Mouse (Mus musculus) forebrain, postnatal 0 days (tissue): ENCODE results near the gene Bmp4. TPM values are rescaled to one million over a fixed set of nuclear protein-coding genes. Genes with fewer than 3 reads are reported as not detected.
A peak's percentile ranks its signal among the peaks of the same experiment; 100 is the strongest.

Source experiments
- ATAC-seq: fragments of 200-750 bp; cut with Nextera tagmentation; 2 replicates; pipeline ENCODE4 v1.8.0; 2017; ENCODE audit warnings: mild to moderate bottlenecking, moderate library complexity
- DNase-seq: peaks from one replicate; pipeline ENCODE4 v3.0.0-alpha.2; 2015
- H3K27ac ChIP-seq: fragments of 300-500 bp; sonication (generic); 2 replicates; pipeline ENCODE4 v1.5.1; 2014; ENCODE audit warnings: low read depth, mild to moderate bottlenecking, antibody characterized with exemption, low read length, moderate library complexity, mixed read lengths
- H3K27me3 ChIP-seq: fragments of 300-500 bp; sonication (generic); 2 replicates; pipeline ENCODE4 v1.6.1; 2014; ENCODE audit warnings: mild to moderate bottlenecking, low read length, mixed read lengths; ENCODE audit not compliant: insufficient read depth
- H3K36me3 ChIP-seq: fragments of 300-500 bp; sonication (generic); 2 replicates; pipeline ENCODE4 v1.6.1; 2014; ENCODE audit warnings: mild to moderate bottlenecking, moderate library complexity; ENCODE audit not compliant: insufficient read depth
- H3K4me1 ChIP-seq: fragments of 300-500 bp; sonication (generic); 2 replicates; pipeline ENCODE4 v1.6.1; 2014; ENCODE audit warnings: antibody characterized with exemption; ENCODE audit not compliant: insufficient read depth
- H3K4me2 ChIP-seq: fragments of 300-500 bp; sonication (generic); 2 replicates; pipeline ENCODE4 v1.6.1; 2014; ENCODE audit warnings: low read depth, mild to moderate bottlenecking, moderate library complexity
- H3K4me3 ChIP-seq: fragments of 300-500 bp; sonication (generic); 2 replicates; pipeline ENCODE4 v1.5.1; 2014; ENCODE audit warnings: low read depth, low read length, mixed read lengths
- H3K9ac ChIP-seq: fragments of 300-500 bp; sonication (generic); 2 replicates; pipeline ENCODE4 v1.6.1; 2014; ENCODE audit warnings: mild to moderate bottlenecking
- H3K9me3 ChIP-seq: fragments of 300-500 bp; sonication (generic); 2 replicates; pipeline ENCODE4 v1.6.1; 2016; ENCODE audit warnings: low read length
- CTCF ChIP-seq: sonication (generic); IDR thresholded peaks from 2 replicates; pipeline ENCODE4 v1.5.1; 2016; ENCODE audit warnings: antibody characterized with exemption, control low read depth, low read depth
- WGBS: fragments of 180-500 bp; shearing (Covaris S2); extraction: QIAGEN DNeasy Blood & Tissue Kit; methylation state at CpG from one replicate; pipeline ENCODE4 v1.1.7; 2014; 5-methylcytosine and 5-hydroxymethylcytosine counted together
- polyA plus RNA-seq: library from polyadenylated mRNA; unstranded; fragments of >200 nt; fragmentation: Nextera tagmentation; extraction: Ambion mirVana; gene quantifications from 2 replicates; pipeline ENCODE4 v1.2.1, GENCODE M21; 2015
- total RNA-seq: library from RNA; depleted of rRNA; stranded (reverse); fragments of >200 nt; gene quantifications from 2 replicates; pipeline ENCODE4 v1.2.3, GENCODE M21; 2014

Bmp4 gene
- total and polyA plus RNA-seq, 2 experiments from 2014 or later = 4.2 to 5.5 TPM

- no peak for DNase-seq
- H3K4me2 ChIP-seq = peak overlapping the region; percentile 88
- no peak for ATAC-seq
- peak overlapping the region; percentile 53 for H3K4me3 ChIP-seq
- H3K27ac ChIP-seq = no peak overlapping the region
- TF ChIP-seq CTCF = no peak
- H3K27me3 ChIP-seq = peaks cover 83% of the 10 kb centered on the region
- WGBS = 3% methylated on average over 39 of the region's 39 CpGs
- H3K36me3 ChIP-seq = no peaks in the 10 kb centered on the region
- no peak overlapping the region for H3K9ac ChIP-seq
- H3K4me1 ChIP-seq = peaks cover 4% of the 10 kb centered on the region; the same call in 1 of the 2 replicates
- H3K9me3 ChIP-seq = no peaks in the 10 kb centered on the region
These were observed 4.6 kb downstream of the Bmp4 start for GRCm38 (mm10) chr14:46385701-46386477.

DNA sequence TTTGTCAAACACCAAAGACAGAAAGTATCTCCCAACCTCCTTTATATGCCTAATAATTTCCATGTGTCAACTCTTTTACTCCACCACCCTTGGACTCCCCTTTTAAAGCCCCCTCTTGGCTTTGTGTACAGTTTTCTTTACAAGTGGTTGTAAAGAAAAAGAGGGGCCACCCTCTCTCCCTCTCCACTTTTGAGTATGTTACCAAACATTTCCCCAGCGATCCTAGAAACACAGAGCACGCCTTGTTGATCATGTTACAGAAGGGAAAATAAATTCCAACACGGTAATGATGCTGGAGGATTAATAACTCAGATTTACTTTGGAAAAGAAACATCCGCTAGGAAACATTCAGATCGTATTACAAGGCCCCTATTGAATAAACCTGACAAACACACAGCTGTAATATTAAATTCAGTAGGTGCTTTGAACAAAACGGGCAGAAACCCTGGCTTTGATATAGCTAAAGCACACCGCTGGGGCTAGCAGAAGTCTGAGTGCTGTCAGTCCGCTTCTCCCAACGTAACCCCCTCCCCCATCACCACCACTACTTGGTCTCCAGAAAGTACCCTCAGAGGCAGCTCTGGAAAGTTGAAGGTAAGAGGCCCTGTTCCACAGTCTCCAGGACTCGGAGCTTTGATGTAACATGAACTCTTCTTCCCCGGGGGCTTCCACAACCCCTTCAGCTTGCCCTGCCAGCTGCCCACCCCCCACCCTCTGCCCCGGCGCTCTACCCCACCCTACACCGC, 5.3 kb downstream of the Bmp4 start:
- peaks cover 79% of the 10 kb centered on the region for H3K27me3 ChIP-seq
- H3K4me2 ChIP-seq = peak overlapping the region; percentile 88
- 13% methylated on average over 14 of the region's 14 CpGs for WGBS
- H3K4me3 ChIP-seq = peak overlapping the region; percentile 53
- no peak overlapping the region for H3K9ac ChIP-seq
- no peaks in the 10 kb centered on the region for H3K36me3 ChIP-seq
- no peak for ATAC-seq
- no peak for DNase-seq
- TF ChIP-seq CTCF = no peak
- no peaks in the 10 kb centered on the region for H3K9me3 ChIP-seq
- H3K27ac ChIP-seq = no peak overlapping the region
- peaks cover 8% of the 10 kb centered on the region for H3K4me1 ChIP-seq

- Histone ChIP-seq H3K9ac (no peak overlapping the region), H3K4me2 (no peak overlapping the region), H3K27me3 (peaks cover 55% of the 10 kb centered on the region), H3K36me3 (no peaks in the 10 kb centered on the region), H3K4me1 (peaks cover 4% of the 10 kb centered on the region), H3K9me3 (no peaks in the 10 kb centered on the region), H3K27ac (no peak overlapping the region), H3K4me3 (no peak overlapping the region)
- ATAC-seq = no peak
- no peak for TF ChIP-seq CTCF
- WGBS = 37% methylated on average over 6 of the region's 6 CpGs
- no peak for DNase-seq
These were observed 9.0 kb downstream of the Bmp4 start for GRCm38 (mm10) chr14:46381457-46381856.

GRCm38 (mm10) chr14:46380286-46380721, 10.2 kb downstream of the Bmp4 start:
- H3K9ac ChIP-seq = no peak overlapping the region
- ATAC-seq = no peak
- peaks cover 43% of the 10 kb centered on the region for H3K27me3 ChIP-seq

GRCm38 (mm10) chr14:46379285-46379684, 11.2 kb downstream of the Bmp4 start, which contains the start of gene Gm15217:
Gene Gm15217 (plus strand): TSS chr14:46379414.
- Histone ChIP-seq H3K27me3 (peaks cover 33% of the 10 kb centered on the region), H3K36me3 (no peaks in the 10 kb centered on the region), H3K27ac (no peak within 1 kb of the TSS), H3K9ac (no peak within 1 kb of the TSS), H3K4me3 (no peak within 1 kb of the TSS), H3K4me2 (peak within 1 kb of the TSS; percentile 44; the same call in 1 of the 2 replicates), H3K4me1 (peaks cover 4% of the 10 kb centered on the region; the same call in 1 of the 2 replicates), H3K9me3 (no peaks in the 10 kb centered on the region)
- WGBS = 86% methylated on average over 12 of the region's 12 CpGs
- no peak for TF ChIP-seq CTCF
- no peak for DNase-seq
- ATAC-seq = no peak

More at GRCm38 (mm10) chr14:46380286-46380721, 10.2 kb downstream of the Bmp4 start:
- no peak for DNase-seq
- no peak overlapping the region for H3K4me3 ChIP-seq
- peaks cover 4% of the 10 kb centered on the region; the same call in 1 of the 2 replicates for H3K4me1 ChIP-seq
- WGBS = 5% methylated on average over 31 of the region's 31 CpGs
- H3K36me3 ChIP-seq = no peaks in the 10 kb centered on the region
- no peak overlapping the region for H3K27ac ChIP-seq
- H3K4me2 ChIP-seq = peak overlapping the region; percentile 44
- no peaks in the 10 kb centered on the region for H3K9me3 ChIP-seq
- TF ChIP-seq CTCF = peak; percentile 19; the same call in 1 of the 2 replicates

DNA sequence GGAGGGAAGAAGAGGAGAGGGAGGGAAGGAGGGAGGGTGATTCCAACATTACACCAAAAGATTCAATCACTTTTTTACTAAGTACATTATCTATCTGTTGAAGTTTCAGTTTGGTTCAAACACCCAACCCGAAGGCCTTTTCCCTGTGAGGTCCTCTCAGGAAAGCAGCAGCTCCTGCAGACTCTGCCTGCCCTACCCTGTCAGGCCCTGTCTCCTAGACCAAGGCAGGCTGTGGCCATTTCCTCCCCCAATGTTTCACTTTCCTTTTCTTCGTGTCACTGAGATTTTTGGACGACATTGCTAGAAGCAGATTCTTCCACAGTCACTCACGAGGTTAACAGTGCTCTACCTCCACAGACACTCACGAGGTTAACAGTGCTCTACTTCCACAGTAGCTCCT, 14.7 kb downstream of the Bmp4 start:
- Histone ChIP-seq H3K27ac (no peak overlapping the region), H3K9ac (no peak overlapping the region), H3K4me2 (no peak overlapping the region), H3K36me3 (no peaks in the 10 kb centered on the region), H3K4me3 (no peak overlapping the region), H3K4me1 (peaks cover 4% of the 10 kb centered on the region; the same call in 1 of the 2 replicates), H3K27me3 (peaks cover 14% of the 10 kb centered on the region; the same call in 1 of the 2 replicates), H3K9me3 (no peaks in the 10 kb centered on the region)
- 81% methylated on average over 5 of the region's 5 CpGs for WGBS
- ATAC-seq = no peak
- no peak for DNase-seq
- TF ChIP-seq CTCF = no peak
